Mouse (Mus musculus): ENCODE data around the gene 1500015O10Rik. TPM values are rescaled to one million over a fixed set of nuclear protein-coding genes. Genes with fewer than 3 reads are reported as not detected.

The 1500015O10Rik gene
- polyA plus RNA-seq, 1 experiment from 2014 or later: not detected

DNA sequence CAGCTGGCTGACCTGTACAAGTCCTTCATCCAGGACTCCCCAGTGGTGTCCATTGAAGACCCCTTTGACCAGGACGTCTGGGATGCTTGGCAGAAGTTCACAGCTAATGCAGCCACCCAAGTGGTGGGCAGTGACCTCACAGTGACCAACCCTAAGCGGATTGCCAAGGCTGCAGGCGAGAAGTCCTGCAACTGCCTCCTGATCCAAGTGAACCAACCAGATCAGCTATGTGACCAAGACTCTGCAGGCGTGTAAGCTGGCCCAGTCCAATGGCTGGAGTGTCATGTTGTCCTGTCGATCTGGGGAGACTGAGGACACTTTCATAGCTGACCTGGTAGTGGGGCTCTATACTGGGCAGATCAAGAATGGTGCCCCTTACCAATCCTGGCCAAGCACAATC lies 56.3 kb downstream of the 1500015O10Rik start:
- no peak overlapping the region for H3K4me3 ChIP-seq (ENCODE audit: inconsistent target)
- H3K27ac ChIP-seq: no peak overlapping the region
- WGBS (ENCODE audit: missing documents): 88% methylated on average over 5 of the region's 5 CpGs
- no peaks in the 10 kb centered on the region for H3K36me3 ChIP-seq (ENCODE audit: inconsistent target)
- no peaks in the 10 kb centered on the region for H3K79me2 ChIP-seq (ENCODE audit: inconsistent target)

DNA sequence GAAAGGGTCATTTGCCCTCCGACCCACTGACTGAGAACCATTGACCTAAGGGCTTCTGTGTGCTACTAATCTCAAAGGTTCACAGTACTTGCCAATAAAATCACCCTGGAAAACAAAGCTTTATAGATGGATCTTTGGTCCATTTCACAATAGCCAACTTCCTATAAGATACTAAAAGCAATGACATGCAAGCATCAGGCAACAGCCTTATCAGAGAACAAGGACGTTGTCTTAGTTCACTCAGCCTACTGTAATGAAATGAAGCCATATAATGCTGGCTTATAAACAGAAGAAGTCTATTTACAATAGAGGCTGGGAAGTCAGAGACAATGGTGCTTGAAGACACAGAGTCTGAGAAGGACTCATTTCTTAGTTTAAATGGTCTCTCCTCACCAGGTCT lies 59.4 kb downstream of the 1500015O10Rik start:
- H3K27ac ChIP-seq: no peak overlapping the region
- H3K79me2 ChIP-seq (ENCODE audit: inconsistent target): no peaks in the 10 kb centered on the region
- no peaks in the 10 kb centered on the region for H3K36me3 ChIP-seq (ENCODE audit: inconsistent target)
- 87% methylated on average over 2 of the region's 2 CpGs for WGBS (ENCODE audit: missing documents)
- H3K4me3 ChIP-seq (ENCODE audit: inconsistent target): no peak overlapping the region

Other genes starting within 250 kb of the 1500015O10Rik start
- gene Uxs1, start 97.2 kb downstream of the 1500015O10Rik start, polyA plus RNA-seq (2018): 23.6 to 48.9 TPM (median 37.7 TPM) in 3 replicates
- gene Tpp2, start 203.0 kb downstream of the 1500015O10Rik start, polyA plus RNA-seq (2018): 34.3 to 46.0 TPM (median 42.9 TPM) in 3 replicates